Mouse (Mus musculus): Measurements from ENCODE around the gene Rnf227.
A peak's percentile ranks its signal among the peaks of the same experiment; 100 is the strongest.
"Not testable (repeated sequence)": the region's sequence is repeated elsewhere in the genome, so short reads cannot be mapped to it uniquely, and the experiment has no call there.

Gene Rnf227

GRCm38 (mm10) chr11:69340161-69341131, at the start of gene Rnf227:
Gene Rnf227, plus strand, starts transcription at chr11:69340461.
- DNase-seq (ENCODE audit: low read depth, low spot score): peak; percentile 74

GRCm38 (mm10) chr11:69291111-69291510, 49.1 kb upstream of the Rnf227 start:
- no peak for DNase-seq (ENCODE audit: low read depth, low spot score)

DNA sequence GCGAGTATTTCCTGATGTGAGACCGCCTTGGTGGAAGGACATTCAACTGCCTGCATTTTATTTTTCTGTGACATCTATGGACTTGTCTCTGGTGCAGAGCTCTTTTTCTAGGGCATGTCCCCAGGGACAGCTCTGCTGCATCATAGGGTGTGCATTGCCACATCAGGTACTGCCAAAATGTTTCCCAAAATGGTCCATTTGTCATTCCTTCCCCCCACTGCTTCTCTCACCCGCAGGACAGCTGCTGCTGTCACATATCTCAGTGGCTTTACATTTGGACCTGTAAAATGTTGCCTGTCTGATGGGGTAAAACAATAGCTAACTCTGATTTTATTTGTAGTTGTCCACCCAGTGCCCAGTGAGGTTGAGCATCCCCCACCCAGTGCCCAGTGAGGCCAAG, 45.0 kb upstream of the Rnf227 start:
- no peak for DNase-seq (ENCODE audit: low read depth, low spot score)

DNA sequence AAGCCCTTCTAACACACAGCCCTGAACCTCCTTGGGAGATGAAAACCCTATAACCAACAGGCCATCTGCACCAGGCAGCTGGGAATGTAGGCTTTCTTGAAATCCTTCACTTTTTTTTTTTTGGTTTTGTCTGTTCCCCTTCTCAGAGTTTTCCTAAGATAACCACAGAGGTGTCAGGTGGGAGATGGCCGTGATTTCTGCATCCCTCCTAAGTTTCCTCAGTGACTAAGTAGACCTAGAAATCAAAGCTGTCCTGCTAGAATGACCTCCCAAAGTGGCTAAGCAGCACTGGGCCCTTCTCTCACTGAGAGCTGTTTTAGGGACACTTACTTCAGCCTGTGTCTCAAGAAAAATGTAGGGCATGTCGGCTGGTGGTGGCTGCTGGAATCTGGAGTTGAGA, 42.5 kb upstream of the Rnf227 start:
- no peak for DNase-seq (ENCODE audit: low read depth, low spot score)

GRCm38 (mm10) chr11:69298231-69298630, 42.0 kb upstream of the Rnf227 start:
- DNase-seq (ENCODE audit: low read depth, low spot score): no peak

DNA sequence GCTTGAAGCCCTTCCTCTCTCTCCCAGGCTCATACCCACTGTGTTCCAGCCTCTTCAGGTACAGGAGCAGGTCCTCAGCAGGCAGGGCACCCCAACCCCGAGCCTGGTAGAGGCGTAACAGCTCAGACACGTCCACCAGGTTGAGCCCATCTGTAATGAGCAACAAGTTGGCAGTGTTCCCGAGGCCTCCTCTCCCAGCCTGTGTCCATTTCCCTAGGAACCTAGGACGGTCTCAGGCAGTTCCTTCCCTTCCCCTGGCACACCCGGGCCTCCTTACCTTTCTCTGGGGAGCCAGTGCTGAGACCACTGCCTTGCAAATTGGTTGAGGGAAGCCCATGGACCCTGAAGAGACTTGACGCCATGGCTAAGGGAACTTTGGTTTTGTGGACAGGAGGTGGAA, 37.4 kb upstream of the Rnf227 start:
- DNase-seq (ENCODE audit: low read depth, low spot score): no peak

DNA sequence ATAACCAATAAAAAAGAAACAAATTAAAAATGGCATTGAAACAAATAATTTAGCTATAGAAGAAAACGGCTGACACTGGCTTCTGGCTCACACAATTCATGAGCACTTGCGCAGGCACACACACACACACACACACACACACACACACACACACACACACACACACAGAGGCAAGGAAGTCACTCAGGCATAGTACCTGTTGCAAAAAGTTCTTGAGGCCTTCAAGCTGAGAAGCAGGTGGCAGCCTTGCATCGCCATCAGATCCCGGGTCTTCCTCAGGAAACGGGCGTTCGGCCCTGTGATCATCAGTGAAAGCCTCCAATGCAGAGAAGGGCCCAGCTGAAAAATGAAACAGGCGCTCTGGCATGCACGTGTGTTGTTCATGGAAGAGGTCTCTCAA, 35.0 kb upstream of the Rnf227 start:
- no peak for DNase-seq (ENCODE audit: low read depth, low spot score)

- DNase-seq (ENCODE audit: low read depth, low spot score): no peak
Measured at GRCm38 (mm10) chr11:69306039-69306438, 34.2 kb upstream of the Rnf227 start.

DNA sequence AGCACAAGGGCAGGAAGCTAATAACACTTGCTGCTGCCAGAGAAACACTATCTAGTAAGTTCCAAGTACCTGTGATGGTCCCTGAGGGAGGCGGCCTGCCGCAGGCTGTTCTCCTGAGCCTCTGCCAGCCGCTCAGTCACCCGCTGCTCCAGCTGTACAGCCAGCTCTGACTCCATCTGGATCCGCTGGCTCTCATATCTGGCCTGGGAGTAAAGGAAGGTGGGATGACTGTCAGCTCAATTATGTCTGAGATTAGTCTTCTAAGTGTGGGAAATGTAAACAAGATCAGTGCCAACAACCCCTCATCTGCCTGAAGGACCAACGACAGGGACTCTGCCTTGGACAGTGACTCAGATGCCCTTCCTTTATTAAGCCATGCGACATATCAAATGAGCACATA, 29.0 kb upstream of the Rnf227 start:
- DNase-seq (ENCODE audit: low read depth, low spot score): no peak

DNA sequence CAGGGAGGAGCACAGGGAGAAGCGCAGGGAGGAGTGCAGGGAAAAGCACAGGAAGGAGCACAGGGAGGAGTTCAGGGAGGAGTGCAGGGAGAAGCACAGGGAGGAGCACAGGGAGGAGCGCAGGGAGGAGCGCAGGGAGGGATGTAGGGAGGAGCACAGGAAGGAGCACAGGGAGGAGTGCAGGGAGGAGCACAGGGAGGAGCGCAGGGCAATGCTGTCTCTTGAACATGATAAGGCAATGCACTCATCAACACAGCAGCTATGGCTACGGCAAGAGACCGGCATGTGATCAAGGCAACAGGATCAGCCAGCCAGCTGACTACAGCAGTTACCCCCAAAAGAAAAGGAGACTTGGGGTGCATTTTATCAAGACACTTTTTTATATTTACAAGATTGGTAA, 23.9 kb upstream of the Rnf227 start:
- no peak for DNase-seq (ENCODE audit: low read depth, low spot score)

- DNase-seq (ENCODE audit: low read depth, low spot score): not testable (repeated sequence)
Measured at GRCm38 (mm10) chr11:69318000-69318399, 22.3 kb upstream of the Rnf227 start.

DNA sequence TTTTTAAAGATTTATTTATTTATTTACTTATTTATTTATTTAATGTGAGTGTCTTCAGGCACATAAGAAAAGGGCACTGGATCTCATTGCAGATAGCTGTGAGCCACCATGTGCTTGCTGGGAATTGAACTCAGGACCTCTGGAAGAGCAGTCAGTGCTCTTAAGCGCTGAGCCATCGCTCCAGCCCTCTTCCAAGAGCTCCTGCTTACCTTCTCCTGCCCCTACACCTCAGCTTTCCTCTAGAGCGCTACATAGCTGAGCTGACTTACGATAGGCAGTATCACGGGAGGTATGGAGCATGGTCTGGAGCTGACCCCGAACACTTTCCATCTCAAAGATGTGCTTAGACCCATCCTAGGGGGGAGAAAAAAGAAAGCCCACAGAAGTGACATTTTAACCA, 18.7 kb upstream of the Rnf227 start:
- no peak for DNase-seq (ENCODE audit: low read depth, low spot score)

- no peak for DNase-seq (ENCODE audit: low read depth, low spot score)
Measured at GRCm38 (mm10) chr11:69322010-69322409, 18.3 kb upstream of the Rnf227 start.

DNA sequence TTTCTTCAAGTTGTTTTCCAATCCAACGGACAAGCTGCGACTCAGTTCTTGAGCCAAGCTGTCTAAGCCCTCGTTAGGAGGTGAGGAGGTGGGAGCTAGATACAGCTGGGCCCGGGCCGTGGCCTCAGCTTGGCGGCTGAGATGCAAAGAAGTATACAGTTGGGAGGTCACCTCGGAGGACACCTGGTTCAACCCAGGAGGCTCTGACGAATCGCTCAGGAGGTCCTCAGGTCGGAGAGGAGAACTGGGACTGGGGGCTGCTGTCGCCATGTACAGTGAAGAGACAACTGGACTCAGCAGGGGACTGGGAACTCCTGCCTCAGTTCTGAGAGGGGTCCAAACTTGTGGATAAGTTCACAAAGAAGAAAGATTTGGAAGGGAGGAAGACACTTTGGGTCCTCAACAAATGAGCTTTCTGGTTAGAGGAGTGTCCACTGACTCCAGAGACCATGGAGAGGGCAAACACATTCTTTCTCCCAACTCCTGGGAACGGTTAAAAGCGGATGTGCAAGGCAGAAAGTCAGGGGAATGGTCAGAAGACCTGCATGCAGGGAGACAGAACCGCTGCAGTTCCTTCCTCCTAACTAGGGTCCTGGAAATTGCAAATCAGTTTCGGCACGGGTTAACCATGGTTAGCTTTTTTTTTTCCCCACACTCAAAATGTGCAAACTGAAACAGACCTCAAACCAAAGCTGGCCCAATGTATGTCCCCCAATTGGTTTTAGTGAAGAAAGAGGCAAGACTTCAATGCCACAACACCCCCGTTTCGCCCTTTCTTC, 17.4 kb upstream of the Rnf227 start:
- DNase-seq (ENCODE audit: low read depth, low spot score): no peak

- DNase-seq (ENCODE audit: low read depth, low spot score): peak; percentile 99
Measured at GRCm38 (mm10) chr11:69323667-69324111, 16.6 kb upstream of the Rnf227 start, which contains the start of the genes Cntrob and Trappc1. Gene Cntrob, minus strand, starts transcription at chr11:69323775. Gene Trappc1, plus strand, starts transcription at chr11:69323980.

GRCm38 (mm10) chr11:69324749-69325148, 15.5 kb upstream of the Rnf227 start:
- no peak for DNase-seq (ENCODE audit: low read depth, low spot score)

GRCm38 (mm10) chr11:69325628-69326407, 14.4 kb upstream of the Rnf227 start, which contains the start of gene Kcnab3:
Gene Kcnab3, plus strand, starts transcription at chr11:69326258.
- DNase-seq (ENCODE audit: low read depth, low spot score): peak; percentile 71

DNA sequence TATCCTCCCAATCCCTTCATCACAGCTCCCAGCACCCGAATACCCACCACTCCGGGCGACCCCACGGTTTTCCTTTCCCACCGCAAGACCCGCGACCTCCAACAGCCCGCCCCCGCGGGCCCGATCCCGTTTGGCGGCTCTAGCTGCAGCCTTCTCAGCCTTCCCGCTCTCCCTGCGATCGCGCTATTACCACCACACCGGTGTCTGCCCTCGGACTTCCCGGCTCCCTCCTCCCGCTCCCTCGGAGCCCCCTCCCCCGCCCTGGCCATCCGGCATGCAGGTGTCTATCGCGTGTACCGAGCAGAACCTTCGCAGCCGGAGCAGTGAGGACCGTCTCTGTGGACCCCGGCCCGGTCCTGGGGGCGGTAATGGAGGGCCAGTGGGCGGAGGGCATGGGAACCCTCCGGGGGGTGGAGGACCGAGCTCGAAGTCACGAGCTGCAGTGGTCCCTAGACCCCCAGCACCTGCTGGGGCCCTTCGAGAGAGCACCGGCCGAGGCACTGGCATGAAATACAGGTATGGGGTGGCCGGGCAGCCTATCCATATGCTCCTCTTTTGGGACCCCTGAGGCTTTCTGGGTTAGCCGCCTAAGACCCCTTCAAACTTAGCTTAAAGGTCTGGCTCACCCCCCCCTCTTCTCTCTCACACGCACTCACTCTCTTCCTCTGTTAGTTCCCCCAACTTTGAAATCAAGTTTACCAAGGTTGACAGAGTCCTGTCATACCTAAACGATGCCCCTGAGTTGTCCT, 13.7 kb upstream of the Rnf227 start:
- no peak for DNase-seq (ENCODE audit: low read depth, low spot score)

GRCm38 (mm10) chr11:69327157-69327442, 13.2 kb upstream of the Rnf227 start:
- DNase-seq (ENCODE audit: low read depth, low spot score): no peak

DNA sequence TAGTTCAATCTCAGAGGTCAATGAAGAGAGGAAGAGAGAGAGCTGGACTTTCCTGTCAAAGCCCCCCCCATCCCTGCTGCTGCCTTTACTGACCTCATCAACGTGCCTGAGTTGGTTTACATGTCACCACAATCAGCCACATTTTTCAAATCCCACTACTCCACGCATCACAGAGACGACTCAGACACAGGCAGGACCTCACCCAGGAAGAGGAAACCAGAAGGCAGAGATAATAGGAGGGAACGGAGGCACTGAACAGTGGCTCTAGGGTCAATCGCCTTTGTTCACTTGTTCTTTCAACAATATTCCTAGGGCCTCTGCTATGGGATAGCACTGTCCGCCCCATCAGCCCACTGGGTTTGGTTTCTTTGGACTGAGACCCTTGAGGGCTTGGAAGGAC, 12.6 kb upstream of the Rnf227 start:
- DNase-seq (ENCODE audit: low read depth, low spot score): no peak

GRCm38 (mm10) chr11:69328517-69328916, 11.7 kb upstream of the Rnf227 start:
- no peak for DNase-seq (ENCODE audit: low read depth, low spot score)
